Mouse (Mus musculus): ENCODE measurements around the gene Prtg.
A peak's percentile ranks its signal among the peaks of the same experiment; 100 is the strongest.

Prtg gene

GRCm38 (mm10) chr9:72862186-72862585, 55.5 kb downstream of the Prtg start:
- DNase-seq (ENCODE audit: low read depth, low spot score), result no peak

- DNase-seq (ENCODE audit: low read depth, low spot score), result peak; percentile 60
Measured at GRCm38 (mm10) chr9:72862955-72863354, 56.3 kb downstream of the Prtg start.

- no peak for DNase-seq (ENCODE audit: low read depth, low spot score)
Measured at GRCm38 (mm10) chr9:72863773-72864172, 57.1 kb downstream of the Prtg start.

GRCm38 (mm10) chr9:72867434-72867833, 60.8 kb downstream of the Prtg start:
- no peak for DNase-seq (ENCODE audit: low read depth, low spot score)

GRCm38 (mm10) chr9:72868774-72869173, 62.1 kb downstream of the Prtg start:
- no peak for DNase-seq (ENCODE audit: low read depth, low spot score)

- no peak for DNase-seq (ENCODE audit: low read depth, low spot score)
Measured at GRCm38 (mm10) chr9:72871506-72872297, 65.0 kb downstream of the Prtg start.

GRCm38 (mm10) chr9:72872298-72873130, 65.8 kb downstream of the Prtg start:
- no peak for DNase-seq (ENCODE audit: low read depth, low spot score)

GRCm38 (mm10) chr9:72875878-72876277, 69.2 kb downstream of the Prtg start:
- DNase-seq (ENCODE audit: low read depth, low spot score), result no peak

- DNase-seq (ENCODE audit: low read depth, low spot score), result no peak
Measured at GRCm38 (mm10) chr9:72877905-72878304, 71.2 kb downstream of the Prtg start.

GRCm38 (mm10) chr9:72878656-72879055, 72.0 kb downstream of the Prtg start:
- DNase-seq (ENCODE audit: low read depth, low spot score), result no peak

GRCm38 (mm10) chr9:72879601-72880000, 72.9 kb downstream of the Prtg start:
- DNase-seq (ENCODE audit: low read depth, low spot score), result no peak

GRCm38 (mm10) chr9:72880225-72880960, 73.7 kb downstream of the Prtg start:
- DNase-seq (ENCODE audit: low read depth, low spot score), result no peak

- peak; percentile 64 for DNase-seq (ENCODE audit: low read depth, low spot score)
Measured at GRCm38 (mm10) chr9:72881026-72881768, 74.5 kb downstream of the Prtg start.

- no peak for DNase-seq (ENCODE audit: low read depth, low spot score)
Measured at GRCm38 (mm10) chr9:72883940-72884339, 77.3 kb downstream of the Prtg start.

GRCm38 (mm10) chr9:72889777-72890176, 83.1 kb downstream of the Prtg start:
- DNase-seq (ENCODE audit: low read depth, low spot score), result no peak

- no peak for DNase-seq (ENCODE audit: low read depth, low spot score)
Measured at GRCm38 (mm10) chr9:72890499-72891085, 83.9 kb downstream of the Prtg start.

GRCm38 (mm10) chr9:72892761-72893160, 86.1 kb downstream of the Prtg start:
- DNase-seq (ENCODE audit: low read depth, low spot score), result no peak

GRCm38 (mm10) chr9:72894796-72895352, 88.2 kb downstream of the Prtg start:
- no peak for DNase-seq (ENCODE audit: low read depth, low spot score)

GRCm38 (mm10) chr9:72902057-72902456, 95.4 kb downstream of the Prtg start:
- no peak for DNase-seq (ENCODE audit: low read depth, low spot score)

- no peak for DNase-seq (ENCODE audit: low read depth, low spot score)
Measured at GRCm38 (mm10) chr9:72902611-72903010, 95.9 kb downstream of the Prtg start.

GRCm38 (mm10) chr9:72906693-72907103, 100.0 kb downstream of the Prtg start:
- no peak for DNase-seq (ENCODE audit: low read depth, low spot score)

Measured in telencephalon, adult 2 months (tissue).